Mouse (Mus musculus) cerebellum, adult 18-20 months (tissue): ENCODE results near the gene Cela2a.

Experiments used
- DNase-seq, 2 experiments: peaks; one replicate each; pipeline ENCODE4 v3.0.0; 2021

The Cela2a gene

DNA sequence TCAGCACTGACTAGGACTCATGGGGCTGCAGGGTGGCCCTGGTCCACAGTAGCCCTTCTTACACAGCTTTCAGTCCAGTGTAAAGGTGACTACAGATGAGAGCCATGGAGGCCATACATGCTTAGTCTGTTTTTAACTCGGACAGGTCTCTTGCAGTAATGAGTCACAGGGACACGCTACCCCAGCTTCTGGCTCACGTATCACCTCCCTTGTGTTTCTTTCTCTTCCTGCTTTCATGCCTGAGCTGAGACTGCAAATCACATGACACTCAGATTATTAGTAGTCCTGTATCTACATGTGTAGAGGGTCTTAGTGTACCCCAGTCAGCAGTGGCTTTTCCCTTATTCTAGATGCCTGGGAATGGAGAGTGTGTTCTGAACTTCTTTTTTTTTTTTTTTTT lies 61.0 kb downstream of the Cela2a start:
- no peak for DNase-seq
